Mouse (Mus musculus): ENCODE measurements at regions not wholly inside any gene's neighbourhood (a gene's known extent, or its start where the extent isn't known, plus 50 kb on each side); places are given as distances from the start of the nearest gene placed in this dataset.

- intact Hi-C loops (cut with DNase I): loop anchor here (10.0 kb wide), 3 partner anchors 196 to 1034 kb away; partner anchors contain the start of gene Plxna2
- no peak for DNase-seq (ENCODE audit: extremely low spot score in 1 of 2, low spot score in 2 of 2)
Measured at GRCm38 (mm10) chr1:193580393-193580792, 210.3 kb upstream of the Camk1g start.

DNA sequence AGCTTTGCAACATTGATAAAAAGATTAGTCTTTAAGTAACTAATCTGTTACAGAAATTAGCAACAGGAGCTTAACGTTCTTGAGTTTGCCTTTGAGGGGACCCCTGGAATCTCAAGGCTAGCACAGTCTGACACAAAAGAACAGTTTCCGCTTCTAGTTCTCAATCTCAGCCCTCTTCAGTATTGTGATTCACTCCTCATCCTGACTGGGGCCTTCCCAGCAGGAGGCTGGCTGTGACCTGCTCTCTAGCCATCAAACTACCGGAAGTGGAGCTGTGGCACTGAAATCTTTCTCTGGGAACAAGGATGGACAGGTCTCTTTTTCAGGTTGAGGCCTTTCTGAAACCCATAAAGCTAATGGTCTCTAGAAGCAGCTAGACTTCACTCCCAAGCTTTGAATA is 209.6 kb upstream of the Camk1g start:
- intact Hi-C loops (cut with DNase I): loop anchor here (10.0 kb wide), 3 partner anchors 195 to 1035 kb away; partner anchors contain the start of gene Plxna2
- DNase-seq (ENCODE audit: extremely low spot score in 1 of 2, low spot score in 2 of 2): no peak

DNA sequence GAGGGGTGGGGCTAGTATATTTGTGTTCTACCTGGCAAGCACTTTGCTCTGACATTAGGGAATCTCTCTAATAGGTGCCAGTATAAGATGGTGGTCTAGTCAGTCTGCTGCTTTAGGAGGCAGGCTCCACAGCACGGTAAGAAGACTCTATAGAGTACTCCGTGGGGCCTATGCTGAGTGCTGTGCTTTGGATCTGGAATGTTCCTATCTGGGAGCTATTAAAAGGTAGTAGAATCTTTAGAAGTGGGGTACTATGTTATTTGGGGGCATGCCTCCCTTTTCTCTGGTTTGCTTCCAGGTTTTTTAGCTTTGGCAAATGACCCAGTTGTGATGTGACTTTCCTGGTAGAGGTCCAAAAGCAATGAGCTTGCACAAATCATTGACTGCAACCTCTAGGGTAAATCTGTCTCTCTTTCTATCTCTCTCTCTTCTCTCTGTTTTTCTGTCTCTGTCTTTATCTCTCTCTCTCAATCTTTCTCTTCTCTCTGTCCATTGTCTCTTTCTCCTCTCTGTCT is 208.6 kb upstream of the Camk1g start:
- DNase-seq (ENCODE audit: extremely low spot score in 1 of 2, low spot score in 2 of 2): no peak
- intact Hi-C loops (cut with DNase I): no loop called here

DNA sequence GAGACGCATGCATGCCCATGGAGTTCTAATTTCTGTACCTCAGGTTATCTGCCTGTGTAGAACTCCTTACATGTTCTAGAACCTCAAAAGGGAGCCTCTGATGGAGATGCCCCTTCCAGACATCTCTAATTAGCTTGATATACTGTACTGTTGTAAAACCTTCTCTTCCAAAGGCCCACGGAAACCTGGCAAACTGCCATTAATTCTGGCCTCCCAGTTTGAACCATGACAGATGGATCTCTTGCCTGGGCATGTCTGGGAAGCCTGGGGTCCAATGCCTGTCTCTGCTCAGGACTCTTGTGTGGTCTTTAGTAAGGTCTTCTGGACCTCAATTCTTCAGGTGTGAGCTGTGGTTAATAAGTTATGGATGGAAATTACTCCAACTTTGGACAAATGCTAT is 207.7 kb upstream of the Camk1g start:
- intact Hi-C loops (cut with DNase I): no loop called here
- DNase-seq (ENCODE audit: extremely low spot score in 1 of 2, low spot score in 2 of 2): no peak

DNA sequence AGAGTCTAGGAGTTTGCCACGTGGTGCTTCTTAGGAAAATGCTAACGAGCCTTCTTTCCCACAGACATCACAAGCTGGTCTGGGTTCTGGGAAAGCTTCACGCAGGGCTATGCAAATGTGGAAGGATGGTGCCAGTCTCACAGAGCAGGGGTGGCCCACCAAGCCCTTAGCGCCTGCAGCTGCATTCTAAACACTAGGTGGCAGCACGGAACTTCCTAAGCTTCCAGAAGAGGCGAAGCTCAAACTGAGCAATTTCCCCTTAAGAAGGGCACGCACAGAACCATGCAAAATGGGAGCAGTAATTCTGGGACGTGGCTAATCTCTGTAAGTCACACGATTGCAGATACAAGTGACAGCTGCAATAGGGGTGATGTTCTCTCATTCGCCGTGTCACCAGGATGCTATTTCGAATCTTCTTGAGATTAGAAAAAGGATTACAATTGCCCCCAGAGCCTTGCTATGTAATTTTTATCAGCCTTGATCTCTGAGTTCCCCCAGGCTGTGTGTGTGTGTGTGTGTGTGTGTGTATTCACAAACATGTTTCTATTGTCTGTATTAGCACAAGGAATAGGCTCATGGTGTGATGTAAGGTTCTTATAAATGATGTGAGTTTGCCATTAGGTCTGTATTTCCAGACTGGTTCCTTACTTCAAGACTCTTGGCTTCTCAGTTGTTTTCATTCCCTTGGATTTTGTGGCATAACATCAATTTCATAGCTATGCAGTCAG is 206.1 kb upstream of the Camk1g start:
- intact Hi-C loops (cut with DNase I): no loop called here
- DNase-seq (ENCODE audit: extremely low spot score in 1 of 2, low spot score in 2 of 2): peak; percentile 85 to 94

- no peak for DNase-seq (ENCODE audit: extremely low spot score in 1 of 2, low spot score in 2 of 2)
- intact Hi-C loops (cut with DNase I): loop anchor here (5.0 kb wide), 1 partner anchor 66 kb away; no protein-coding TSS in a partner anchor
Measured at GRCm38 (mm10) chr1:193572827-193573226, 202.7 kb upstream of the Camk1g start.

DNA sequence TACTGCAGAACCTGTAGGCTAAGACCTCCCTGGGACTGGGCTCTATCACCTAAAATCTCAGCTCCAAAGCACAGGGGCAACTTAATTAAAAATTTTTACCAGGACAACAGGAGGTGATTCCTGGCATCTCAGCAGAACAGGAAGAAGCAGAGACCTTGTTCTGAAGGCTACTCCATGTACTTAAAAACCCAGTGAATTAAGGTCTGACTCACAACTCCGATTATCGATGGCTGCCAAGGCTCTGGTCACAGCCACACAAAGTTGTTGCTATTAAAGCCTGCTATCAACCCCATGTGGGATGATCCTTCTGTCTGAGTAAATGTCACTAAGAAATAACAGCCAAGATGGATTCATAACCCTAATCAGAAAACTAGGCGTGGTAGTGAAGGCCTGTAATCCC is 202.3 kb upstream of the Camk1g start:
- intact Hi-C loops (cut with DNase I): loop anchor here (5.0 kb wide), 1 partner anchor 65 kb away; no protein-coding TSS in a partner anchor
- no peak for DNase-seq (ENCODE audit: extremely low spot score in 1 of 2, low spot score in 2 of 2)

DNA sequence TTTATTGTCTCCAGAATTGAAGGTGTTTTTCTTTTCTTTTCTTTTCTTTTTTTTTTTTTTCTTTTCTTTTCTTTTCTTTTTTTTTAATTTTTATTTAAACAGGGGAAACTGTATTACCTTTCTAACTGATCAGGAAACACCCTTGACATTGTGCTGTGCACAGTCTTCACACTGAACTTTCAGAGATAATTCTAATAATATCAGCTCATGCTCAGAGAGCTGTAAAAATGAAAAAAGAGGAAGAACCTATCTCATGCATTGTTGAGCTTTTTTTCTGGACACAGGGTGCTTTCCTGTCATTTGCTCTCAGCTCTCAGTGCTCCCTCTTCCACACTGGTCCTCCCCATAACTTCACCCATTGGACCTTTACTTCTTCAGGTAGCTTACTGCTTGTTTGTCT is 201.0 kb upstream of the Camk1g start:
- DNase-seq (ENCODE audit: extremely low spot score in 1 of 2, low spot score in 2 of 2): no peak

DNA sequence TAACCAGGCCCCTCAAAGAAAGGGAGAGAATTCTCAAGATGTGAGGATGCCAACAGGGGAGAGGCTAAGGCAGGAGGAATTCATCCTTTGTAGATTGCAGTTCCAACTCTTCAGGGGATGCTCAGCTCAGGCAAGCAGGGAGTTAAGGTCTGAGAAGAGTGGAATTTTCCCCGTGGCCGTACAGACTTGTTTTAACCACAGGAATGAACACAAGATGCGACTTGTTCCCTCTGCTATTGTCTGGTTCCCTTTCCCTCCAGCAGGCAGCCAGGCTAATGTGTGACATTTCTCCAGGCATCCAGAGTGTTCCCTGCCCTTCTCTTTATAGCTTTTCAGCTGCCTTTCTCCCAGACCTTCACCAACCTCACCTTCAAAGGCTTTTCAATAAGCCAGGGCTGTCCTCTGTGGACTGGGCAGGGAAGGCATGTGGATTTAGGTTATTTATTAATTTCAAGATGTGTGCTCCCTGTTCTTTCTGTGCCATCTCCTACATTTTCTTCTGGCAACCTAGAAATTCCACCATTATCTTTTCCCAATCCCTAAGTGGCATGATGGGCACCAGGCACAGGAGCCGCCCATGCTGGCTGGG is 198.6 kb upstream of the Camk1g start:
- DNase-seq (ENCODE audit: extremely low spot score in 1 of 2, low spot score in 2 of 2): no peak
- intact Hi-C loops (cut with DNase I): no loop called here

More for the DNA sequence above, 201.0 kb upstream of the Camk1g start:
- intact Hi-C loops (cut with DNase I): loop anchor here (5.0 kb wide), 1 partner anchor 64 kb away; no protein-coding TSS in a partner anchor

DNA sequence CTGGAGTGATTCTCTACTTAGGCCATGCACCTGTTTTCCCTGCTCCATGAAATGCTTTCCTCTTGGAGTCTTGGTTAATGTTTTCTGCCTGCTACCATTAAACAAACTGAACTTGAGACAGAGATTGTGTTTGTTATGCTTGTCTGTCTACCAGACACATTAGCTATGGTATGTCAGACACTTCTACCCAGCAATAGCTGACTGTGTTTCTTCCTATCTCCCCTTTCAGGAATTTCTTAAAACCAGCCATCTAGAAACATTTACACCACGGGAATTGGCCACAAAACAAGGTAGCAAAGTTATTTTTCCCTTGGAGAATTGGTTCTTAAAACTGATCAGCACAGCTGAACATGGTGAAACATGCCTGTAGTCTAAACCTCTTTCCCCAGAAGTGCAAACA is 197.1 kb upstream of the Camk1g start:
- no peak for DNase-seq (ENCODE audit: extremely low spot score in 1 of 2, low spot score in 2 of 2)
- intact Hi-C loops (cut with DNase I): no loop called here

DNA sequence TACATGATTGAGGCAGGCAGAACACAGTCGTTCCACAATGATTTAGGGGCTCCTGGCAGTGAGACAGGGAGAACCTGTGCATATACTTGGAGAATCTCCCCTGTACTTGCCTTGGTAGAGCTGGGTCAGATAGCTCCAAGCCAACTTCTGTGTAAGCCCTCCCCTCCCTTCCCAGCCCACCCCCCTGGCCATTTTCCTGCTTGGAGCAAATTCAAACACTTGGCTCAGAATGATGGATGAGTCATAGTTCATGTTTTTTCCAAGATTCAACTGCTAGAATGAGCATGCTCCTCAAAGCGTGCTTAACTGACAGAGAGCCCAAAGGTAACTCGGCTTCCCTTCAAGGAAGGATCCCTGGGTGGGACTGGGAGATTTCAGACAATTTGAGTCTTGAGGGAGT is 194.1 kb upstream of the Camk1g start:
- no peak for DNase-seq (ENCODE audit: extremely low spot score in 1 of 2, low spot score in 2 of 2)
- intact Hi-C loops (cut with DNase I): no loop called here

GRCm38 (mm10) chr1:193562242-193562641 is 192.1 kb upstream of the Camk1g start:
- intact Hi-C loops (cut with DNase I): no loop called here

GRCm38 (mm10) chr1:193558122-193558521 is 188.0 kb upstream of the Camk1g start:
- intact Hi-C loops (cut with DNase I): no loop called here
- DNase-seq (ENCODE audit: extremely low spot score in 1 of 2, low spot score in 2 of 2): no peak

More at GRCm38 (mm10) chr1:193562242-193562641, 192.1 kb upstream of the Camk1g start:
- no peak for DNase-seq (ENCODE audit: extremely low spot score in 1 of 2, low spot score in 2 of 2)

DNA sequence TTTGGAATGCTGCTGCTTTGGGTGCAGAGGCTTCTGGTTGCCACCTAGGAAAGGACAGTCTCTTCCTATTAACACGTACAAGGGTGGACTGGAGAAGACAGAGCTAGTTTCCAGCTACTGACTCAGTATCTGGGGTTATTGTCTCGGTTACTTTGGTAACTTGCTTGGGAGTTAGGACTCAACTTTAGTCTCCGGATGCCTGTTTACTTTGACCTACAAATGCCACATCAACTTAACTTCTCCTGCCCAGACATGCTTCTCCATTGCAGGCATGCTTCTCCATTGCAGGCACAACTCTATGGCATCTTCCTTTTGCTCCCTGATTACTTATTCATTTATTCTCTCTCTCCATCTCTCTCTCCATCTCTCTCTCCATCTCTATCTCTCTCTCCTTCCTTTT is 184.6 kb upstream of the Camk1g start:
- intact Hi-C loops (cut with DNase I): no loop called here
- no peak for DNase-seq (ENCODE audit: extremely low spot score in 1 of 2, low spot score in 2 of 2)

GRCm38 (mm10) chr1:193552348-193552747 is 182.2 kb upstream of the Camk1g start:
- intact Hi-C loops (cut with DNase I): no loop called here
- DNase-seq (ENCODE audit: extremely low spot score in 1 of 2, low spot score in 2 of 2): no peak

DNA sequence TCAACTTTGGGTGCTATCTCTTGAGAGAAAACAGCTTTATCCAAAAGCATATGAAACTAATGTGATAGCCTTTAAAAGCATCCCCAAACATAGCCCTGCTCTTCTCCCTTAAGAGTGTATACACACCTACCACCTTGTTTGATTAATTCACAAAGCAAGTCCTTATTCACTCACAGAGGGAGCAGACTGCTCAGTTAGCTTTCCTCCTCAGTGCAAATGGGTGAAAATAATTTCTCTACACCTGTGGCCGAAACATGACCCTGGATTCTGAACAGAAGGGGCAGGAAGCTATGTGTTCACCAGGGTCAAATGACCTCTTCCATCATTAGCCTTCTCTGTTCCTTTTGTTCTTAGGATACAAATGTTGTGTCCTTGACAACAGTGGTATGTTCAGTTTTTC is 181.2 kb upstream of the Camk1g start:
- intact Hi-C loops (cut with DNase I): no loop called here
- DNase-seq (ENCODE audit: extremely low spot score in 1 of 2, low spot score in 2 of 2): no peak

DNA sequence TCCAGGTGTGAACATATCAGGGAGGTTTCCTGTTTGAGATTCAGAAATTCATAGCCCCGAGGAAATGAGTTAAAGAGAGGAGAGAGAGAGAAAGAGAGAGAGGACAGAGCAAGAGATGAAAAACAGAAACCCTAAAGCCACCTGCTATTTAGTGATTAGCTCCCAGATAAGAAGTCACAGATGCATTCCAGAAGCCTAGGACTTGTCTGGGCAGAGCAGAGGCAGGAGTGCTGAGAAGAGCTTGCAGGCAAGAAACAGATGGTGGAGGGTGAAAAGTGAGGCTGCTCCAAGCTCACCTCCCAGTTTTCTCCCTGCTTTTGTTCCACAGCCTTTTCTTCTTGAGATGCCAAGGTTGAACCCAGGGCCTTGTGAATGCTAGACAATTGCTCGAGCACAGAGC is 180.7 kb upstream of the Camk1g start:
- intact Hi-C loops (cut with DNase I): no loop called here
- DNase-seq (ENCODE audit: extremely low spot score in 1 of 2, low spot score in 2 of 2): no peak

DNA sequence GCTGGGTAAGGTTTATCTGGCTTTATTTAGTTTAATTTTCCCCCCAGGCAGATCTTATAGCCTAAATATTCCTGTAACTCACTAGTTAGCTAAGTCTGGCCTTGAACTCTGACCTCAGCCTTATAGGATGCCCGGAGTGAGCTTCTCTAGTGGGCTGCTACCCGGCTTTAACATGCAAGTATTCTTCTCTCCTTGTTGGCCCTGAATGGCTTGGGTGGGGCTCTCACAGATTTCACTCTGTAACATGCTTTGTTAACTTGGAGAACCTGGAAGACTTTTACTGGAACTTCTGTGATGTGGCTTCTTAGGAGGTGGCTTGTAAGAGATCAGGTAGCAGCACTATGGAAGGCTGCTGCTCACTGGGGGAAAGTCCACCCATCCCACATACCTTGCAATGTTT is 177.3 kb upstream of the Camk1g start:
- intact Hi-C loops (cut with DNase I): no loop called here
- DNase-seq (ENCODE audit: extremely low spot score in 1 of 2, low spot score in 2 of 2): no peak

- intact Hi-C loops (cut with DNase I): no loop called here
- DNase-seq (ENCODE audit: extremely low spot score in 1 of 2, low spot score in 2 of 2): no peak
Measured at GRCm38 (mm10) chr1:193546044-193546432, 175.9 kb upstream of the Camk1g start.

DNA sequence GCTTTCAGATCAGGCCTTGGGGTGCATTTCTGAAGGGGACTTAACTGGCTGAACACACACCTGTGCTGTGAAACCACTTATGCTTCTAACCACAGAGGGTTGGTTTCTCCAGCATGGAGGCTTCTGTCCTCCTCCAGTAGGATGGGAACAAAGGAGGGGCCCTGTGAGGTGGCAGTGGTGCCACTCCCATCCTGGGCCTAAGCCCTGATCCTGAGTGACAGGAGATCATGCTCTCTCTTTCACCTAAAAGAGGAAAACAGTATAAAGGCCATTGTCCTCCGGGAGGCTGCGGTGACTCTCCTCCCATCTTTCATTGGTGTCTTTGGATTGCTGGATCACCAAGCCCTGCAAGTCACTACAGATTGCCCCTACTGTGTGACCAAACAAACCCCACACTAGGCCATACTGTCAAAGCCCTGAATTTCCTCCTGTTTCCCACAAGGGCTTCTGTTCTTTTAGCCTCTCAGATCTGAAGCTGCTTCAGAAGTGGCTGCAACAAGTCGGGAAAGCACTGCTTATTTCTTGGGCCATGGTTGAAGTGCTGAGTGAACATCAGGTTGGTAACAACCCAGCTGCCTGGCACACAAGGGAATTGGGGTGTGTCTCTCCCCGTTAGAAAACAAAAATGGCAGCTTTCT is 175.4 kb upstream of the Camk1g start:
- no peak for DNase-seq (ENCODE audit: extremely low spot score in 1 of 2, low spot score in 2 of 2)
- intact Hi-C loops (cut with DNase I): no loop called here

Measured in left cerebral cortex, postnatal 10 days (tissue).